Mouse (Mus musculus): Measurements from ENCODE around the gene Bahcc1. TPM values are rescaled to one million over a fixed set of nuclear protein-coding genes. Genes with fewer than 3 reads are reported as not detected.

Gene Bahcc1
- polyA plus RNA-seq, 1 experiment from 2014 or later = 8.8 TPM

GRCm38 (mm10) chr11:120218176-120218856, 14.4 kb upstream of the Bahcc1 start:
- Histone ChIP-seq H3K4me1 (replicated peaks; ENCODE audit: control insufficient read depth, insufficient read depth, low read length) (peaks cover 49% of the 10 kb centered on the region), H3K9ac (ENCODE audit: low read depth, low read length) (no peak overlapping the region), H3K9me3 (ENCODE audit: control insufficient read depth, low read length) (no peaks in the 10 kb centered on the region), H3K36me3 (ENCODE audit: control insufficient read depth, insufficient read depth, low read length) (no peaks in the 10 kb centered on the region; the same call in 1 of the 2 replicates), H3K4me2 (peak overlapping the region; percentile 44), H3K27me3 (replicated peaks; ENCODE audit: control insufficient read depth, insufficient read depth, low read length) (no peaks in the 10 kb centered on the region; the same call in 1 of the 2 replicates), H3K27ac (ENCODE audit: low read depth, low read length) (peak overlapping the region; percentile 40), H3K4me3 (ENCODE audit: low read depth, low read length) (no peak overlapping the region)
- ATAC-seq (replicated peaks; ENCODE audit: low FRiP score) = no peak
- DNase-seq (ENCODE audit: low spot score) = no peak
- 59% methylated on average over 17 of the region's 17 CpGs for WGBS

GRCm38 (mm10) chr11:120218946-120219345, 13.8 kb upstream of the Bahcc1 start:
- Histone ChIP-seq H3K9ac (ENCODE audit: low read depth, low read length) (no peak overlapping the region), H3K27me3 (replicated peaks; ENCODE audit: control insufficient read depth, insufficient read depth, low read length) (peaks cover 2% of the 10 kb centered on the region), H3K4me1 (replicated peaks; ENCODE audit: control insufficient read depth, insufficient read depth, low read length) (peaks cover 56% of the 10 kb centered on the region), H3K4me3 (ENCODE audit: low read depth, low read length) (no peak overlapping the region), H3K9me3 (ENCODE audit: control insufficient read depth, low read length) (no peaks in the 10 kb centered on the region), H3K36me3 (ENCODE audit: control insufficient read depth, insufficient read depth, low read length) (no peaks in the 10 kb centered on the region; the same call in 1 of the 2 replicates), H3K4me2 (peak overlapping the region; percentile 44), H3K27ac (ENCODE audit: low read depth, low read length) (peak overlapping the region; percentile 40; the same call in 1 of the 2 replicates)
- DNase-seq (ENCODE audit: low spot score) (peak; percentile 50), ATAC-seq (replicated peaks; ENCODE audit: low FRiP score) (no peak)
- WGBS = 24% methylated on average over 6 of the region's 6 CpGs

GRCm38 (mm10) chr11:120219916-120220522, 12.7 kb upstream of the Bahcc1 start:
- H3K4me3 ChIP-seq (ENCODE audit: low read depth, low read length) = no peak overlapping the region
- H3K27me3 ChIP-seq (replicated peaks; ENCODE audit: control insufficient read depth, insufficient read depth, low read length) = peaks cover 11% of the 10 kb centered on the region
- H3K9ac ChIP-seq (ENCODE audit: low read depth, low read length) = no peak overlapping the region
- peaks cover 66% of the 10 kb centered on the region for H3K4me1 ChIP-seq (replicated peaks; ENCODE audit: control insufficient read depth, insufficient read depth, low read length)
- H3K9me3 ChIP-seq (ENCODE audit: control insufficient read depth, low read length) = no peaks in the 10 kb centered on the region
- no peaks in the 10 kb centered on the region for H3K36me3 ChIP-seq (ENCODE audit: control insufficient read depth, insufficient read depth, low read length)
- ATAC-seq (replicated peaks; ENCODE audit: low FRiP score) = no peak
- H3K27ac ChIP-seq (ENCODE audit: low read depth, low read length) = peak overlapping the region; percentile 22; the same call in 1 of the 2 replicates
- DNase-seq (ENCODE audit: low spot score) = no peak
- WGBS = 47% methylated on average over 9 of the region's 9 CpGs
- no peak overlapping the region for H3K4me2 ChIP-seq

GRCm38 (mm10) chr11:120220963-120221827, 11.6 kb upstream of the Bahcc1 start:
- H3K36me3 ChIP-seq (ENCODE audit: control insufficient read depth, insufficient read depth, low read length) = no peaks in the 10 kb centered on the region
- H3K4me3 ChIP-seq (ENCODE audit: low read depth, low read length) = no peak overlapping the region
- H3K27ac ChIP-seq (ENCODE audit: low read depth, low read length) = no peak overlapping the region
- 41% methylated on average over 12 of the region's 12 CpGs for WGBS
- ATAC-seq (replicated peaks; ENCODE audit: low FRiP score) = no peak
- H3K9me3 ChIP-seq (ENCODE audit: control insufficient read depth, low read length) = no peaks in the 10 kb centered on the region
- H3K27me3 ChIP-seq (replicated peaks; ENCODE audit: control insufficient read depth, insufficient read depth, low read length) = peaks cover 22% of the 10 kb centered on the region
- H3K9ac ChIP-seq (ENCODE audit: low read depth, low read length) = peak overlapping the region; percentile 5; the same call in 1 of the 2 replicates
- no peak for DNase-seq (ENCODE audit: low spot score)
- H3K4me1 ChIP-seq (replicated peaks; ENCODE audit: control insufficient read depth, insufficient read depth, low read length) = peaks cover 71% of the 10 kb centered on the region
- H3K4me2 ChIP-seq = peak overlapping the region; percentile 8; the same call in 1 of the 2 replicates

- no peak for ATAC-seq (replicated peaks; ENCODE audit: low FRiP score)
- Histone ChIP-seq H3K4me3 (ENCODE audit: low read depth, low read length) (no peak overlapping the region), H3K36me3 (ENCODE audit: control insufficient read depth, insufficient read depth, low read length) (no peaks in the 10 kb centered on the region), H3K4me1 (replicated peaks; ENCODE audit: control insufficient read depth, insufficient read depth, low read length) (peaks cover 74% of the 10 kb centered on the region), H3K9me3 (ENCODE audit: control insufficient read depth, low read length) (no peaks in the 10 kb centered on the region), H3K27me3 (replicated peaks; ENCODE audit: control insufficient read depth, insufficient read depth, low read length) (peaks cover 33% of the 10 kb centered on the region), H3K27ac (ENCODE audit: low read depth, low read length) (0 out of 2 replicates have a peak overlapping the region, but pooled peaks have one; percentile 3), H3K9ac (ENCODE audit: low read depth, low read length) (no peak overlapping the region), H3K4me2 (no peak overlapping the region)
- 70% methylated on average over 6 of the region's 6 CpGs for WGBS
- DNase-seq (ENCODE audit: low spot score) = no peak
Measured at GRCm38 (mm10) chr11:120222425-120223104, 10.2 kb upstream of the Bahcc1 start.

- no peaks in the 10 kb centered on the region; the same call in 1 of the 2 replicates for H3K36me3 ChIP-seq (ENCODE audit: control insufficient read depth, insufficient read depth, low read length)
- 0 out of 2 replicates have a peak, but pooled peaks have one; percentile 26 for ATAC-seq (replicated peaks; ENCODE audit: low FRiP score)
- no peaks in the 10 kb centered on the region for H3K9me3 ChIP-seq (ENCODE audit: control insufficient read depth, low read length)
- H3K27me3 ChIP-seq (replicated peaks; ENCODE audit: control insufficient read depth, insufficient read depth, low read length) = peaks cover 33% of the 10 kb centered on the region
- DNase-seq (ENCODE audit: low spot score) = no peak
- H3K9ac ChIP-seq (ENCODE audit: low read depth, low read length) = no peak overlapping the region; the same call in 1 of the 2 replicates
- H3K27ac ChIP-seq (ENCODE audit: low read depth, low read length) = peak overlapping the region; percentile 44
- no peak overlapping the region for H3K4me2 ChIP-seq
- peaks cover 73% of the 10 kb centered on the region for H3K4me1 ChIP-seq (replicated peaks; ENCODE audit: control insufficient read depth, insufficient read depth, low read length)
- H3K4me3 ChIP-seq (ENCODE audit: low read depth, low read length) = no peak overlapping the region
- 65% methylated on average over 19 of the region's 19 CpGs for WGBS
Measured at GRCm38 (mm10) chr11:120223586-120224487, 8.9 kb upstream of the Bahcc1 start.

- DNase-seq (ENCODE audit: low spot score) = no peak
- 32% methylated on average over 11 of the region's 11 CpGs for WGBS
- no peaks in the 10 kb centered on the region for H3K9me3 ChIP-seq (ENCODE audit: control insufficient read depth, low read length)
- peaks cover 72% of the 10 kb centered on the region for H3K4me1 ChIP-seq (replicated peaks; ENCODE audit: control insufficient read depth, insufficient read depth, low read length)
- peak overlapping the region; percentile 17; the same call in 1 of the 2 replicates for H3K9ac ChIP-seq (ENCODE audit: low read depth, low read length)
- peak overlapping the region; percentile 8; the same call in 1 of the 2 replicates for H3K4me3 ChIP-seq (ENCODE audit: low read depth, low read length)
- no peak for ATAC-seq (replicated peaks; ENCODE audit: low FRiP score)
- peak overlapping the region; percentile 44; the same call in 1 of the 2 replicates for H3K27ac ChIP-seq (ENCODE audit: low read depth, low read length)
- peaks cover 2% of the 10 kb centered on the region; the same call in 1 of the 2 replicates for H3K36me3 ChIP-seq (ENCODE audit: control insufficient read depth, insufficient read depth, low read length)
- H3K27me3 ChIP-seq (replicated peaks; ENCODE audit: control insufficient read depth, insufficient read depth, low read length) = peaks cover 33% of the 10 kb centered on the region
- peak overlapping the region; percentile 55 for H3K4me2 ChIP-seq
Measured at GRCm38 (mm10) chr11:120224488-120225255, 8.1 kb upstream of the Bahcc1 start.

Measured in liver, embryonic 11.5 days (tissue).